Mouse (Mus musculus) left cerebral cortex, adult 2 months (tissue): ENCODE data around the gene Gon4l. TPM values are rescaled to one million over a fixed set of nuclear protein-coding genes. Genes with fewer than 3 reads are reported as not detected.
A peak's percentile ranks its signal among the peaks of the same experiment; 100 is the strongest.

ENCODE experiments used
- DNase-seq, 2 experiments: peaks; one replicate each; pipeline ENCODE4 v3.0.0; 2021 to 2022; ENCODE audit warnings: low spot score in 2 of 2, mixed read lengths in 1 of 2; ENCODE audit errors: extremely low spot score in 1 of 2
- H3K27ac ChIP-seq: fragments of 200-600 bp; 2 replicates; pipeline ENCODE4 v1.8.1; 2022
- H3K4me3 ChIP-seq: fragments of 200-600 bp; 2 replicates; pipeline ENCODE4 v1.8.1; 2022
- CTCF ChIP-seq: fragments of 200-600 bp; IDR thresholded peaks from 2 replicates; pipeline ENCODE4 v1.8.1; 2022; ENCODE audit warnings: antibody characterized with exemption, mild to moderate bottlenecking, moderate library complexity
- intact Hi-C: fragments of 180-260 bp; cut with DNase I; formaldehyde crosslinking; loops from one replicate; pipeline ENCODE4 v1.15.1; 2025
- total RNA-seq, 2 experiments: library from RNA; stranded (reverse); gene quantifications; 2 replicates each; pipeline ENCODE4 v1.2.3; 2021

Gene Gon4l
- total RNA-seq, 2 experiments from 2014 or later, result 46.9 to 48.3 TPM

DNA sequence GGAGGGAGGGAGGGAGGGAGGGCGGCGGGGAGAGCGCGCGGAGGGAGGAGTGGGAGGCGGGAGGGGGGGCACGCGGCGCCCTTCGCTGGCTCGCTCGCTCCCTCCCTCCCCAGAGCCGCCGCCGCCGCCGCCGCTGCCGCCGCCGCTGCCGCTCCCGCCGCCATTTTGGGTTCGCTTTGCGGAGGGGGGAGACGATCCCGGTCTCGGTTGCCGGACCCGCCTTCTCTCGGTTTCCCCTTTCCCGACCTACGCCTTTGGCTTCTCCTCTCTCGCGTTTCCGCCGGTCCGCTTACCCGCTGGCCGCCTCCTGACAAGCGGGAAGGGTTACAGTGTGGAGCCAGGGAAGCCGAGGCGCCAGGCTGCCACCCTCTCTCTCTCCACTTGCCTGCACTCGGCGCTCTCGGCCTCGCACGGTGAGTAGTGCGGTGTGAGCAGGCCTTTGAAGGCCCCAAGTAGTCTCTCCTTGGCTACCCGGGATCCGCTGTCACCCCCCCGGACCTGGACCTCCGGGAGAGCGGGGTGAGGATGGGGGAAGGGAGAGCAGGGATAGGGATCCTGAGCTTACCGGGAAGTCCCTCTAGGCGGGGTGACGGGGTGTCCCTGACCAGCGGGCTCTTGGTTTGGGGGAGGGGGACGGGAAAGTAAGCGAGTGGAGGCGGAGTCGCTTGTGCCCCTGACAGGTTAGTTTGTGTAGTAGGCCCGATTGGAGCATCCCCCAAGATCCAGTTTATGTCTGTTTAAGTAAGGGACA lies 115.7 kb downstream of the Gon4l start, which contains the start of the genes Ash1l and Dap3:
TSS of gene Ash1l (plus strand) at position 47 of the 751 bp plus-strand sequence.
TSS of gene Dap3 (minus strand) at position 606 of the 751 bp plus-strand sequence.
- peak within 1 kb of the TSS; percentile 95 for H3K27ac ChIP-seq
- H3K4me3 ChIP-seq, result peak within 1 kb of the TSS; percentile 97
- intact Hi-C loops, result no loop called here
- TF ChIP-seq CTCF, result peak; percentile 45
- peak; percentile 67 to 72 for DNase-seq

DNA sequence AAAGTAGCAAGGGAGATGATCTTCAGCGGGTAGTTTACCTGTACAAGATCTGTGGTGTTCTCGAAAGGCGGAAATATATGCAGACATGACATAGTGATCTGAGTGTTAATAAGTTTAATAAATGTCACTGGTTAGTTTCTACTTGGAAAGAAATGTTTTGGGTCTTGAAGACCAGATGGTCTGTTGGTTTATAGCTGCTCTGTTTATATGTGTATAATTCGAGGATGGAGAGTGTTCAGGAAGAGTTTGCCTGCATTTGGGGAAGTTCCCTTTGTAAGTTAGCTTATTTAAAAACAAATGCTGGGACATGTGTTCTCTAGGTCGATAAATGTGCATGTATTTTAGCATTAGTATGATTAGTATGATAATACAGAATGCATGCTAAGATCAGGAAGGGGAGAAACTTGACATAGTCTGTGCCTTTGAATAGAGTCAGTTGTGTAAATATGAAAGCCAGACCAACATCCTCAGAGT lies 116.3 kb downstream of the Gon4l start:
- no peak for DNase-seq
- intact Hi-C loops, result no loop called here
- Histone ChIP-seq H3K27ac (peak overlapping the region; percentile 95), H3K4me3 (peak overlapping the region; percentile 97)
- no peak for TF ChIP-seq CTCF

DNA sequence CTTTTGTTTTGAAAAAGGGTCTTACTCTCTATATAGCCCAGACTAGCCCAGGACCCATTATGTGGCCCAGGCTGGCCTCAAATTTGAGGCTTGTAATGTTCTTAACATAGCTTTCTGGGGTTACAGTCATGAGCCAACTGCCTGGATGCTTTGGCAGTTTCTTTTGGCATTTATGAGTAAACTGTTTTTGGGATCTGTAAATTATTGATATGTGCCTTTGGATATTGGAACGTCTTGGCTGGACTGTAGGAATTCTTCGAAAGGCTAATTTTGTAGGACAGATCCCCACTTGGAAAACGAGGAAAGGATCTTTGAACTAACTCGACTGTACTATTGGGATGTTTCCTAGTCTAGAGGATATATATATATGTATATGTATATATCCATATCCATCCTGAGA lies 118.2 kb downstream of the Gon4l start:
- no peak for DNase-seq
- no peak overlapping the region for H3K27ac ChIP-seq
- no peak for TF ChIP-seq CTCF
- intact Hi-C loops, result no loop called here
- no peak overlapping the region for H3K4me3 ChIP-seq

DNA sequence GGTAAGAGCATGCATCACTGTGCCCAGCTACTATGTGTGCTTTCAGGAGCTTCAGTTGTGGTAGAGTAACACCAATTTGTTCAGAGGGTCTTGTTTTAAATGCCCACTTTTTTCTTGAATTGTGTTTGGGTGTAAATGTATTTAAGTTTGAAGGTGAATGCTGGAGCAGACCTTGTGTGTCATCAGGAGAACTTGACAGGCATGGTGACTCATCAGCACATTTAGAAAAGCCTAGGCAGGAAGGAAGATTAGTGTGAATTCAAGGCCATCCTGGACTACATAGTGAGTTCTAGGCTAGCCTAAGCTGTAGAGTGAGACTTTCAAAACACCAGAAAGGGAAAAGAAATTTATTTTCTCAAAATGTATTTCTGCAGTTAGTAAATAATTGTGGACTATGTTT lies 118.7 kb downstream of the Gon4l start:
- H3K4me3 ChIP-seq, result no peak overlapping the region
- no peak for TF ChIP-seq CTCF
- H3K27ac ChIP-seq, result no peak overlapping the region
- intact Hi-C loops, result no loop called here
- no peak for DNase-seq

Other genes starting within 250 kb of the Gon4l start
- gene Arhgef2, start 229.3 kb upstream of the Gon4l start, total RNA-seq, result 100 to 1,000 TPM; 239 to 266 TPM
- gene Rxfp4, start 182.1 kb upstream of the Gon4l start, total RNA-seq, result not detected
- gene Khdc4, start 149.4 kb upstream of the Gon4l start, total RNA-seq, result 10 to 100 TPM; 55.3 to 59.3 TPM
- 10 to 100 TPM; 41.1 to 45.8 TPM for gene Rit1, start 118.4 kb upstream of the Gon4l start, total RNA-seq
- gene Syt11, start 60.1 kb upstream of the Gon4l start, total RNA-seq, result 100 to 1,000 TPM; 513 to 521 TPM
- 10 to 100 TPM; 20.2 TPM for gene Msto1, start 78.8 kb downstream of the Gon4l start, total RNA-seq
- gene Ash1l, start 115.4 kb downstream of the Gon4l start, total RNA-seq, result 10 to 100 TPM; 96.1 to 96.9 TPM
- gene Dap3, start 116.0 kb downstream of the Gon4l start, total RNA-seq, result 100 to 1,000 TPM in 1 of 2 experiments, 10 to 100 TPM in 1; 97.5 to 113 TPM